Mouse (Mus musculus) MEL (cell line): Measurements from ENCODE around the gene Olfr251. TPM values are rescaled to one million over a fixed set of nuclear protein-coding genes. Genes with fewer than 3 reads are reported as not detected.

Source experiments
- DNase-seq: peaks from one replicate; pipeline ENCODE4 v3.0.0; 2011; ENCODE audit warnings: low read depth, low spot score
- H3K27ac ChIP-seq: 2 replicates; pipeline ENCODE4 v1.5.1; 2012; ENCODE audit warnings: low read depth, mild to moderate bottlenecking, control low read depth, low read length, moderate library complexity; ENCODE audit not compliant: control insufficient read depth
- H3K27me3 ChIP-seq, 2 experiments: fragments of 150-350 bp in 1 of 2; sonication (generic) in 1 of 2; 2 replicates each; pipeline ENCODE4 v1.6.1; 2012; ENCODE audit warnings: low read length in 2 of 2, mild to moderate bottlenecking in 2 of 2, improper control_type of control experiment in 1 of 2, moderate library complexity in 1 of 2; ENCODE audit not compliant: insufficient read depth in 2 of 2, control insufficient read depth in 1 of 2
- H3K36me3 ChIP-seq, 2 experiments: 2 replicates each; pipeline ENCODE4 v1.6.1; 2012 to 2014; ENCODE audit warnings: low read length in 2 of 2, improper control_type of control experiment in 1 of 2, inconsistent platforms in 1 of 2, mild to moderate bottlenecking in 1 of 2; ENCODE audit not compliant: insufficient read depth in 2 of 2, control insufficient read depth in 1 of 2
- H3K4me1 ChIP-seq, 2 experiments: fragments of 150-350 bp in 1 of 2; sonication (generic) in 1 of 2; 2 replicates each; pipeline ENCODE4 v1.6.1; 2012; ENCODE audit warnings: low read length in 2 of 2, improper control_type of control experiment in 1 of 2, mild to moderate bottlenecking in 1 of 2; ENCODE audit not compliant: insufficient read depth in 2 of 2, control insufficient read depth in 1 of 2
- H3K4me3 ChIP-seq, 2 experiments: fragments of 150-350 bp in 1 of 2; sonication (generic) in 1 of 2; 2 replicates each; pipeline ENCODE4 v1.5.1; 2012; ENCODE audit warnings: low read depth in 2 of 2, low read length in 2 of 2, mild to moderate bottlenecking in 2 of 2, moderate library complexity in 2 of 2, control low read depth in 1 of 2, improper control_type of control experiment in 1 of 2; ENCODE audit not compliant: control insufficient read depth in 1 of 2, insufficient read depth in 1 of 2
- H3K79me2 ChIP-seq: 2 replicates; pipeline ENCODE4 v1.6.1; 2012; ENCODE audit warnings: mild to moderate bottlenecking, low read length, moderate library complexity; ENCODE audit not compliant: control insufficient read depth, poor library complexity, insufficient read depth
- H3K9ac ChIP-seq: 2 replicates; pipeline ENCODE4 v1.6.1; 2012; ENCODE audit warnings: low read depth, mild to moderate bottlenecking, control low read depth, low read length, moderate library complexity; ENCODE audit not compliant: control insufficient read depth, poor library complexity, severe bottlenecking
- H3K9me3 ChIP-seq: fragments of 150-350 bp; sonication (generic); replicated peaks from 2 replicates; pipeline ENCODE4 v1.6.1; 2012; ENCODE audit warnings: mild to moderate bottlenecking, low read length, improper control_type of control experiment, moderate library complexity; ENCODE audit not compliant: insufficient read depth
- CHD2 ChIP-seq: IDR thresholded peaks from 2 replicates; pipeline ENCODE4 v1.6.1; 2011; ENCODE audit warnings: low read length, improper control_type of control experiment
- MYB ChIP-seq: IDR thresholded peaks from 2 replicates; pipeline ENCODE4 v1.6.1; 2011; ENCODE audit warnings: mild to moderate bottlenecking, low read depth, low read length, improper control_type of control experiment
- NRF1 ChIP-seq: IDR thresholded peaks from 2 replicates; pipeline ENCODE4 v1.6.1; 2014; ENCODE audit warnings: low read depth, mild to moderate bottlenecking, inconsistent platforms, low read length, improper control_type of control experiment, moderate library complexity; ENCODE audit not compliant: poor library complexity, insufficient read depth, severe bottlenecking
- POLR2AphosphoS5 ChIP-seq: IDR thresholded peaks from 2 replicates; pipeline ENCODE4 v1.6.1; 2012; ENCODE audit warnings: low read depth, borderline replicate concordance, mild to moderate bottlenecking, inconsistent platforms, low read length, moderate library complexity, mixed read lengths
- SMC3 ChIP-seq: IDR thresholded peaks from 2 replicates; pipeline ENCODE4 v1.6.1; 2011; ENCODE audit warnings: low read depth, low read length, improper control_type of control experiment
- ZC3H11A ChIP-seq: IDR thresholded peaks from 2 replicates; pipeline ENCODE4 v1.6.1; 2012; ENCODE audit warnings: low read depth, mild to moderate bottlenecking, inconsistent platforms, low read length, improper control_type of control experiment
- ZNF384 ChIP-seq: IDR thresholded peaks from 2 replicates; pipeline ENCODE4 v1.6.1; 2012; ENCODE audit warnings: low read depth, mild to moderate bottlenecking, inconsistent platforms, low read length, improper control_type of control experiment
- polyA plus RNA-seq, 2 experiments: library from polyadenylated mRNA; stranded (reverse) in 1 of 2; unstranded in 1 of 2; fragments of >175 nt in 1 of 2; fragments of >200 nt in 1 of 2; gene quantifications; 2 replicates each; pipeline versions ENCODE4 v1.2.1 to v1.2.4; 2012; ENCODE audit warnings: low replicate concordance in 2 of 2, low read depth in 1 of 2; ENCODE audit not compliant: insufficient read length in 2 of 2, insufficient read depth in 1 of 2, missing spikeins in 1 of 2
- total RNA-seq: library from RNA; depleted of rRNA; stranded (reverse); fragments of 300-350 nt; gene quantifications from 2 replicates; pipeline ENCODE4 v1.2.3, GENCODE M21; 2012; rRNA removed

The Olfr251 gene
- total and polyA plus RNA-seq, 3 experiments = not detected

- TF ChIP-seq ZC3H11A = no peak
- TF ChIP-seq CHD2 = no peak
- TF ChIP-seq ZNF384 = no peak
- no peak for TF ChIP-seq POLR2AphosphoS5
- no peak for TF ChIP-seq NRF1
- TF ChIP-seq MYB = no peak
- TF ChIP-seq SMC3 = no peak
- DNase-seq = no peak
These were observed 52.3 kb downstream of the Olfr251 start, which contains the start of gene Olfr901 for GRCm38 (mm10) chr9:38429155-38429554. TSS of gene Olfr901 (plus strand) at chr9:38429455.

More at GRCm38 (mm10) chr9:38429155-38429554, 52.3 kb downstream of the Olfr251 start, which contains the start of gene Olfr901:
- H3K9me3 ChIP-seq = no peaks in the 10 kb centered on the region
- H3K9ac ChIP-seq = no peak within 1 kb of the TSS
- H3K27ac ChIP-seq = no peak within 1 kb of the TSS
- H3K79me2 ChIP-seq = no peaks in the 10 kb centered on the region
- H3K4me1 ChIP-seq = no peaks in the 10 kb centered on the region
- H3K4me3 ChIP-seq = no peak within 1 kb of the TSS
- no peaks in the 10 kb centered on the region for H3K36me3 ChIP-seq
- no peaks in the 10 kb centered on the region for H3K27me3 ChIP-seq

Other genes with a start within 250 kb of the Olfr251 start
- not detected in 2 replicates for gene Olfr890, start 234.6 kb upstream of the Olfr251 start, total RNA-seq
- gene Olfr890, start 234.6 kb upstream of the Olfr251 start, polyA plus RNA-seq = not detected
- not detected in 2 replicates for gene Olfr891, start 196.3 kb upstream of the Olfr251 start, total RNA-seq
- not detected for gene Olfr891, start 196.3 kb upstream of the Olfr251 start, polyA plus RNA-seq
- not detected in 2 replicates for gene Olfr893, start 168.7 kb upstream of the Olfr251 start, total RNA-seq
- not detected for gene Olfr893, start 168.7 kb upstream of the Olfr251 start, polyA plus RNA-seq
- not detected in 2 replicates for gene Olfr894, start 159.0 kb upstream of the Olfr251 start, total RNA-seq
- not detected for gene Olfr894, start 159.0 kb upstream of the Olfr251 start, polyA plus RNA-seq
- gene Olfr143, start 124.3 kb upstream of the Olfr251 start, total RNA-seq = not detected in 2 replicates
- not detected for gene Olfr143, start 124.3 kb upstream of the Olfr251 start, polyA plus RNA-seq
- not detected in 2 replicates for gene Olfr895, start 109.2 kb upstream of the Olfr251 start, total RNA-seq
- gene Olfr895, start 109.2 kb upstream of the Olfr251 start, polyA plus RNA-seq = not detected
- not detected in 2 replicates for gene Olfr896-ps1, start 86.0 kb upstream of the Olfr251 start, total RNA-seq
- not detected for gene Olfr896-ps1, start 86.0 kb upstream of the Olfr251 start, polyA plus RNA-seq
- gene Olfr25, start 48.0 kb upstream of the Olfr251 start, total RNA-seq = not detected in 2 replicates
- not detected for gene Olfr25, start 48.0 kb upstream of the Olfr251 start, polyA plus RNA-seq
- not detected in 2 replicates for gene Olfr898, start 28.7 kb upstream of the Olfr251 start, total RNA-seq
- gene Olfr898, start 28.7 kb upstream of the Olfr251 start, polyA plus RNA-seq = not detected
- not detected in 2 replicates for gene Olfr250, start 10.2 kb upstream of the Olfr251 start, total RNA-seq
- gene Olfr250, start 10.2 kb upstream of the Olfr251 start, polyA plus RNA-seq = not detected
- gene Olfr147, start 24.6 kb downstream of the Olfr251 start, total RNA-seq = not detected in 2 replicates
- not detected for gene Olfr147, start 24.6 kb downstream of the Olfr251 start, polyA plus RNA-seq
- not detected in 2 replicates for gene Olfr901, start 52.4 kb downstream of the Olfr251 start, total RNA-seq
- gene Olfr901, start 52.4 kb downstream of the Olfr251 start, polyA plus RNA-seq = not detected
- gene Olfr902, start 70.6 kb downstream of the Olfr251 start, total RNA-seq = not detected in 2 replicates
- gene Olfr902, start 70.6 kb downstream of the Olfr251 start, polyA plus RNA-seq = not detected
- not detected in 2 replicates for gene Olfr904, start 86.1 kb downstream of the Olfr251 start, total RNA-seq
- not detected for gene Olfr904, start 86.1 kb downstream of the Olfr251 start, polyA plus RNA-seq
- gene Olfr905, start 94.0 kb downstream of the Olfr251 start, total RNA-seq = not detected in 2 replicates
- gene Olfr905, start 94.0 kb downstream of the Olfr251 start, polyA plus RNA-seq = under 1 TPM in 1 of 2 experiments, not detected in 1; 0.01 TPM
- not detected in 2 replicates for gene Olfr906, start 110.0 kb downstream of the Olfr251 start, total RNA-seq
- not detected for gene Olfr906, start 110.0 kb downstream of the Olfr251 start, polyA plus RNA-seq
- not detected in 2 replicates for gene Olfr907, start 118.7 kb downstream of the Olfr251 start, total RNA-seq
- not detected for gene Olfr907, start 118.7 kb downstream of the Olfr251 start, polyA plus RNA-seq
- gene Olfr911-ps1, start 144.5 kb downstream of the Olfr251 start, total RNA-seq = not detected in 2 replicates
- not detected for gene Olfr911-ps1, start 144.5 kb downstream of the Olfr251 start, polyA plus RNA-seq
- gene Olfr910, start 160.8 kb downstream of the Olfr251 start, total RNA-seq = not detected in 2 replicates
- not detected for gene Olfr910, start 160.8 kb downstream of the Olfr251 start, polyA plus RNA-seq
- not detected in 2 replicates for gene Olfr912, start 203.1 kb downstream of the Olfr251 start, total RNA-seq
- gene Olfr912, start 203.1 kb downstream of the Olfr251 start, polyA plus RNA-seq = not detected
- not detected in 2 replicates for gene Olfr913, start 215.7 kb downstream of the Olfr251 start, total RNA-seq
- gene Olfr913, start 215.7 kb downstream of the Olfr251 start, polyA plus RNA-seq = not detected
- not detected in 2 replicates for gene Olfr914, start 228.0 kb downstream of the Olfr251 start, total RNA-seq
- not detected for gene Olfr914, start 228.0 kb downstream of the Olfr251 start, polyA plus RNA-seq